Mouse (Mus musculus): ENCODE results near the gene Aqp11.

Aqp11 gene

DNA sequence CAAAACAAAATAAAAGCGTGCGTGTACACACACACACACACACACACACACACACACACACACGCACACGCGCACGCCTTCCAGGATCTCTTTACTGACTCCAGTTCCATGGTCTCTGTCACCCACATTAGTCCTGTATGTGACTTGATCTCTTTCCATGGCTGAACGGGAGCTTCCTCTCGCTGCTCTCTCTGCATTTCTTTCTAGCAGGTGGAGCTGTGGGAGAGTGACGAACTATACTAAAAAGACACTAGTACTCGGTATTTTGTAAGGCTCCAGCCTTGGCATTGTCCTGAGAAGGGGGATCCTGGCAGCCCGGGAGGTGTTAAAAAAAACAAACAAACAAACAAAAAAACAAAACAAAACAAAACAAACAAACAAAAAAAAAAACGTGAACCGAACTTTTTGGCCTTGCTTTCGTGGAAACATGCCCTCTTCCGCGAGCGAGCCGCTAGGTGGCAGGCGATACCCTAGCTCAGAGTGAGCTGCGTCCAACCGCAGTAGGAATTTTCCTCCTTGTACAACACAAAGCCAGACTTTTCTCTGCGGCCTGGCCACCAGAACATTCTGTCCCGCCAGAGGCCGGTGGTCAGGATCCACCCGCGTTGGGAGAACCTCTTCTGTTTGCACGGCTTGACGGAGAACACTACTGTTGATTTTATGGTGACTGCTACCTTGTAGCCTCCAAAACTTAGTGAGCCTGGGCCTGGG is 9.9 kb upstream of the Aqp11 start:
- peak; percentile 73 to 88 for DNase-seq (ENCODE audit: low spot score in 2 of 2)

GRCm38 (mm10) chr7:97747176-97747707 is 9.2 kb upstream of the Aqp11 start:
- no peak for DNase-seq (ENCODE audit: low spot score in 2 of 2)

DNA sequence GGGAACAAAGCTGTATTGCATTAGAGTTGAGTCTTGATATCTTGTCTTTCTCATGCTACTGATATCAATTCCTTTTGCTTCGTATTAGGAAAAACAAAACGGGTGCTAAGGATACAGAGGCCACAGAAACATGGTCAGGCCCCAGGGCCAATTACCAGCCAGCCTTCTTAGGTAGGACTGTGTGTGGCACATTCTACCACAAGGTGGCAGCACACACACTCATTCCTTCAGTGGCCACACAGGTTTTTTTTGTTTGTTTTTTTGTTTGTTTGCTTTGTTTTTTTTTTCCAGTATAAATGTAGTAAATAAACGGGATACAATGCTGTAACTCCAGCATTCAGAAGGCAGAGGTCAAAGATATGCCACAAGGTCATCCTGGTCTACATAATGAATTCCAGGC is 7.2 kb upstream of the Aqp11 start:
- peak; percentile 37 to 77 for DNase-seq (ENCODE audit: low spot score in 2 of 2)

DNA sequence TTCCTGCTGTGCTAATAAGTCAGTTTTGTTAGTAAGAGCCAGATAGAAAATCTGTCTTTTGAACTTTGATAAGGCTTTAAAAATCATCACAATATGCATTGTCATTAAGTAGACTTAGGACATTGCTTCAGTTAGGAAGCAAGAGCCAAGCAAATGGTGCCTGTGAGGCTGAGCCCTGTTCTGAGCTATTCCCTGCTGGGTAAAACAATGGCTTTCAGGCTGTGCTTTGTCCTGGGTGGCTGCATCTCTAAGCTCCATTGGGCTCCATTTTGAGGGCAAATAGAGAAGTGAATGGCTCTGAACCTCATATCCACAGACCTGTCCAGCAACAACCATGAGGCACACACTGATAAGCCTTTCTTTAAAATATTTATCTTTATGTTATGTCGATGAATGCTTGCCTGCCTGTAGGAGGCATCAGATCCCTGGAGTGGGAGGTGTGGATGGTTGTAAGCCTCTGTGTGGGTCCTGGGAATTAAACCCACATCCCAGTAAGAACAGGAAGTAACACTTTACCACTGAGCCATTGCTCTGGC is 3.7 kb upstream of the Aqp11 start:
- no peak for DNase-seq (ENCODE audit: low spot score in 2 of 2)

- no peak for DNase-seq (ENCODE audit: low spot score in 2 of 2)
These were observed 2.9 kb upstream of the Aqp11 start for GRCm38 (mm10) chr7:97740948-97741347.

DNA sequence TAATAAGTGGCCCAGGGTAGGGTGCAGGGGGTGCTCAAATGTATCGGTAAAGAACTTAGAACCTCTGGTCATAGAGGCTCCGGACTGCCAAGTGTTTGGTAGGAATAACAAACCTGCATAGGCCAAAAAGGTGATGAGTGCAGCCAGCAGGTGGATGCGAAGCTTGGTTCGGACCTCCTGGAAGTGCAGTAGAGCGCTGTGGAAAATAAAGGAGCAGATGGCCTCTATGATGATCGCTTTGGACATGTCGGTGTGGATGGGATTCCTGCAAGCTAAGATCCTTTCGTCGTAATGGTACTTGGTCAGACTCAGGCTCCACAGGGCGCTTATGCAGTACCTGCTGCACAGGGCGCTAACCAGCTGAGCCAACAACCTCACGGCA is 842 bp downstream of the Aqp11 start:
- DNase-seq (ENCODE audit: low spot score in 2 of 2): no peak

DNA sequence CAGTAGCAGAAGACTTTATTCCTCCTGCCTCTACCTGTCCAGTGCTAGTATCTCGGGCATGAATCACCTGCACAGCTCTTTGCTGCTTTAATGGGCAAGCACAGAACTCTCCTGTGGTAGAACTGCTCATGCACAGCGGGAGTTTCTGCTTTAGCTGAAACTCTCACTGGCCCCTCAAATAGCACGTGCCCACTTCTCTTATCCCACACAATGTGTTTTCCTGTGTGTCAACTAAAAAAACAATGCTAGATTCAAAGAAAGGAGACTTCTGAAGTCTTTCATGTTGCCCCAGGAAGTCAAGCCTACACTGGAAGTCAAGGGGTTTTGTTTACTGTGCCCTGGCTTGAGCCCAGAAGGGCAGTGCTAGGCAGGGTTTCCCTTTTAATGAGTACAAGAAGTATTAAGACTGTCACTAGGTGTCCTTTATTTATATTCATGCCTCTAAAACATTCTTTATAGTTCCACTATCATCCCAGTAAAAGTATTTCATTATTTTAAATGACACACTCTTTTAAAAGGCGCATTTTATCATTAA is 2.1 kb downstream of the Aqp11 start:
- no peak for DNase-seq (ENCODE audit: low spot score in 2 of 2)

DNA sequence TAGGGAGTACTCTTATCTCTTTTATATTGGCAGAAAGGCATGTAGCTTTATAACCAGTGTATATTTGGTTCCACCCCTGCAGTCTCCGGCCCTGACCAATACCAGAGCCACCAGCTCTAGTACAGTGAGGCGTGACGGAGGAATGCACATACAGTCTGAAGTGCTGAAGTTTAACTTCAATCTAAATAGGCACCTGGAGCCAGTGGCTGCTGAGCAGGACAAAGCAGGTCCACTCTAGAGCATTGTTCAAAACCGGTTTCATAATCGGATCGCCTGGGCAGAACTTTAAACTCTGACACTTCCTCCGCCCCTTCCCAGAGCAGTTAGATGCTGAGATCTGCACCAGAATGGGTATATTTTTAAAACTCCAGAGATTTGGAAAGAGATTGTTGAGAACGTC is 3.1 kb downstream of the Aqp11 start:
- no peak for DNase-seq (ENCODE audit: low spot score in 2 of 2)

GRCm38 (mm10) chr7:97733606-97734005 is 4.5 kb downstream of the Aqp11 start:
- no peak for DNase-seq (ENCODE audit: low spot score in 2 of 2)

DNA sequence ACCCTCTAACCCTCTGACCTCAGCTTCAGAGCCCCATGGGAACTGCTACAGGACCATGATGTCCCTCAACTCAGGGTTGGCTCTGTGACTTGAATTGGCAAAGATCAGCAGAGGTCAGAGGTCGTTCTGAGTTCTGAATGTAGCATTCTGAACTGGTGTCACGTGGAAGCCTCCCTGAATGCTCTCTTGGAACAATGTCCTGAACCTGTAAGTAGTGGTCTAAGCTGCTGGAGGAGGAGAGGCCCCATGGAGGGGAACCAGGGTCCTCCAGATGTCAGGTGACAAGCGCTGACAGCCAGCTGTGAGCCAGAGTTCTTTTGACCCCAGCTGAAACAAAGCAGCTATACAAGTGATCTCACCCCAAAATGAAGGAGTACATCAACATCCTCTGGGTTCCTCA is 7.7 kb downstream of the Aqp11 start:
- DNase-seq (ENCODE audit: low spot score in 2 of 2): no peak

DNA sequence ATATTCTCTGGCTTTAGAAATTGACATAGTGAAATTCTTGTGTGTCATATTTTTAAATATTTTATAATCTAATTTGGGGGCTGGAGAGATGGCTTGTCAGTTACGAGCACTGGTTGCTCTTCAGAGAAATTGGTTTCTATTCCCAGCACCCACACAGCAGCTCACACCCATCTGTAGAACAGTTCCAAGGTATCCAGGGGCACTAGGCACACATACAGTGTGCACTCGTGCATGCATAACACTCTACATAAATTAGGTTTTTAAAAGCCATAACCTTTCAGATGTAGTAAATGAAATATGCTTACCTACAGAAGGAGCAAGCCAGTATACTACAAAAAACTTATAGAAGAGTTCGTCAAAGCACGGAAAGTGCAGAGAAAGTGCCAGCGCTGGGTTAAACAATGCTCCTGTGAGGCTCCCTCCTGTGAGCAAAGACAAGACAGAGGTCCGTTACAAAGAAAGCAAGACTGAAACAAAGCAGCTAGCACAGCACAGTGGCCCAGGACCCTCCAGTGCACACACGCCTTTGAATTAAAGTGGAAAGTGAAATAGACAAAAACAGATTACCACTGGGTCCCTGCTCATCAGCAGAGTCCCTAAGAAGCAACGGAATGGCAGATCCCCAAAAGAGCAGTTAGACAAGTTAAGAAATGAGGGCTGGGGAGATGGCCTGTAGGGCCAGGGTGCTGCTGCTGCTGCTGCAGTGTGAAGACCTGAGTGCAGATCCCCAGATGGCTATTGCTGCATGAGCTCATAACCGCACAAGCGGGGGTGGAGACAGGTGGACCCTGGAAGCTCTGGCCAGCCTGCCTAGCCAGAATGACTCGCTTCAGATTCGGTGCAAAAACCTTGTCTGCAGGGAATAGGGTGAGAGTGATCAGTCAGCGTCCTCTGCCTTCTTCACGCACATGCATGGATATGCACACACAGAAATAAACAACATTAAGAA is 9.1 kb downstream of the Aqp11 start:
- DNase-seq (ENCODE audit: low spot score in 2 of 2): no peak

DNA sequence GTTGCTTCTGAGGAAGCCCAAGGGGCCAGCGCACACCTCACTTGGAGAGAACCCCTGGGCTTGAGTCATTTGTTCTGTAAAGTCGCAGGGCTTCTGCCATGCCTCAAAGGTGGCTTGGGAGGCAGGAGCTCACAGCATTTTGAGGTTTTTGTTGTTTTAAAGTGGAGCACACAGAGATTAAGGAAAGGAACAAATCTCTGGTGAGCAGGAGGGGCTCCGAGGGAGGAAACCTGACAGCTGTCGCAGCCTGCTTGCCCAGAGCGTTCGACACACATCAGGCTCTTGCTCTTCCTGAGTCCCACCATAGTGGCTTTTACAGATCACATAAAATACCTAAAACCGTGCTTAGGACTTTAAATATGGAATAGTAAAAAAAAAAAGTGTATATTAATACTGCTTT is 11.3 kb downstream of the Aqp11 start:
- no peak for DNase-seq (ENCODE audit: low spot score in 2 of 2)

DNA sequence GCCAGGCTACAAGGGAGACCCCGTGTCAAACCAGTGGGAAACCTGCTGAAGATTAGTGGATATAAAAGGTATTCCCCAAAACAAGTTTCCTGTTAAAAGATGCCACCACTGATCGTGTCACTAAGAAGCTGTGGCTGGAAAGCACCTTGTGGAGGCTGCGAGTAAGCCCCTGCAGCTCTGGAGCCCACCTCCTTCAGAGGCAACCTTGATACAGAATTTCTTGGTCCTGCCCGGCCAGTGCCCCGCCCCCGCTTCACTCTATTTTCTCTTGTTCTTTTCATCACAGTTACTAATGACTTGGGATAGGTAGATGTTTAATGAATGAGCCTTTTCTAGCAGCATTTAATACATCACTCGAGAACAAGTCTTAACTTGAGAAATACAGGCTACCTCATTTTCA is 12.0 kb downstream of the Aqp11 start:
- no peak for DNase-seq (ENCODE audit: low spot score in 2 of 2)

DNA sequence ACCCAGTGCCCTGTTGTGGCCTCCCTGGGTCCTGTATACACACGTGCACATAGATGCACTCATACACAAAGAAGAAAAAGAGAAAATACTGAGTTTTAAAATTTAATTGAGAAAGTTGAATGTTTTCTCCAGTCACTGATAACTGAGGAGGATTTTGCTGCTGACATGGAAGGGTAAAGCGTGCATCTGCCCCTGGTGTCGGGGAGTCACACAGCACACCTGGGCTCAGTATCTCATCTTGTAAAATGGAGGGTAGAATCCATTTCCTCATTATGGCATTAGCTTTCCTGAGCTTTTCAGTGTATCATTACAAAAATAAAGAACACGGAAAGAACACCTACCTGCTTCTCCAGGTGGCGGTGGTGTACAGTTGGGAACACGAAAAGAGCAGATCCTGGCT is 12.7 kb downstream of the Aqp11 start:
- DNase-seq (ENCODE audit: low spot score in 2 of 2): no peak

DNA sequence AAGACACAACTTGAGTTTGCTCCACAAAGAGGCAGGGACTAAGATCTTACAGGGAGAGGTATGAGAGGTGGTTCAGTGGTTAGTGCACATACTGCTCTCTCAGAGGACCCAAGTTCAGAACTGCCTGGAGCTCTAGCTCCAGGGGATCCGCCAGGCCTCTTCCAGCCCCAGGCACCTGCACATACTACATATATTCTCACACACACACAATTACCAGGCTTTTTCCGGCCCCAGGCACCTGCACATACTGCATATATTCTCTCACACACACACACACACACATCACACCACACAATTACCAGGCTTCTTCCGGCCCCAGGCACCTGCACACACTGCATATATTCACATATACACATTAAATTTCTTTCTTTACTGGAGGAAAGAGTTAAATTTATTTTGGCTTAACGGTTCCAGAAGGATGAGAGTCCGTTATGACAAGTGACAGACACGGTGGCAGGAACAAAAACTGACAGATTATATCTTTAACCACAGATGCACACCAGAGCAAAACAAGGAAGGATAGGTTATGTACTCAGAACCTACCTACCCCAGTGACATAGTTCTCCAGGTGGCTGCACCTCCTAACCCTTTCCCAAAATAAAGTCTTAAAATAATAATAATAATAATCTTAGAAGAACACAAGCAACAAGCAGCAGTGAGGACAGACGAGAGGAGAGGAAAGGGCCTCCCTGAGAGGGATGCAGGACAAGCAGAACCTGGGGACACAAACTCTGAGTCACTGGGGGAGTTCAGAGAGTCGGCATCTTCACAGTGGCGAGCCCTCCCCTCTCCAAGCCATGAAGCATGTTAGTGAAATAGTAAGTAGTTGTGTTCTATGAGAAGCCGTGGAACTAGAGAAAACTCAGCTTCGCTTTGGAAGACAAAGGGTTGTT is 14.2 kb downstream of the Aqp11 start:
- DNase-seq (ENCODE audit: low spot score in 2 of 2): no peak

DNA sequence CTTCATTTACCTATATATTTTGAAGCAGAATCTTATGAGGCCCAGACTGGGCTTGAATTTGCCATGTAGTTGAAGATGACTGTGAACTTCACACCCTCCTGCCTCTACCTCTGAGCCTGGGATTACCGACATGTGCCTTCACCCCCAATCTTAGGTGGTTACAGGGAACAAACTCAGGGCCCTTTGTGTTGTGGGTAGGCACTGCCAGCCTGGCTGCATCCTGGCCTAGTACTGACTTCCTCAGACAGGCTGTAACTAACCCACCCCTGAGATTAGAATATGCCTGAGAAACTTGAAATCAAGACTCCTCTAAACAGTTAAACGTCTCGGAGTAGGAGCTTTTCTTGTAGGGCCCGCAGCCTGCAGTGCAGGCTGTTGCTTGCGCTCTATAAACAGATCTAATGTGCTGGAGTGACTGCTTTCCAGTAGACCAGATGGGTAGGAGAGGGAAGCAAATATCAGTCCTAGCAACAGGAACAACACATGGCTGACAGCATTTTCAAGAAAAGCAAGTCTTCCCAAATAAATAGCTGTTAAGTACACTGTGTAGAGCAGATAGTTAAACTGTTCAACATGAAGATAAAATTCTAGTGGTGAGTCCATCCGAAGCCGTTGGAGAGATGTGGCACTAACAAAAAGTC is 15.7 kb downstream of the Aqp11 start:
- DNase-seq (ENCODE audit: low spot score in 2 of 2): no peak

DNA sequence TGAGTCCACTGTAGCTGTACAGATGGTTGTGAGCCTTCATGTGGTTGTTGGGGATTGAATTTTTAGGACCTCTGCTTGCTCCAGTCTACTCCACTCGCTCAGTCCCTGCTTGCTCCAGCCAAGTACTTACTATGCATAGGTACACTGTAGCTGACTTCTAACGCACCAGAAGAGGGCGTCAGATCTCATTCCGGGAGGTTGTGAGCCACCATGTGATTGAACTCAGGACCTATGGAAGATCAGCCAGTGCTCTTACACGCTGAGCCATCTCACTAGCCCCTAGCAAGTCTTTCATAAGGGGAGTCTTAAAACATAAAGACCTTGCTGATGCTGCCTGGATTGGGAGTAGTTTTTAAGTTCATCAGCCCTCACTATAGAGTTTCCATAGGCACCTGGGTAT is 18.0 kb downstream of the Aqp11 start:
- no peak for DNase-seq (ENCODE audit: low spot score in 2 of 2)

- no peak for DNase-seq (ENCODE audit: low spot score in 2 of 2)
These were observed 19.0 kb downstream of the Aqp11 start for GRCm38 (mm10) chr7:97719078-97719477.

GRCm38 (mm10) chr7:97717326-97717725 is 20.8 kb downstream of the Aqp11 start:
- DNase-seq (ENCODE audit: low spot score in 2 of 2): no peak

GRCm38 (mm10) chr7:97714651-97715050 is 23.4 kb downstream of the Aqp11 start:
- DNase-seq (ENCODE audit: low spot score in 2 of 2): no peak

DNA sequence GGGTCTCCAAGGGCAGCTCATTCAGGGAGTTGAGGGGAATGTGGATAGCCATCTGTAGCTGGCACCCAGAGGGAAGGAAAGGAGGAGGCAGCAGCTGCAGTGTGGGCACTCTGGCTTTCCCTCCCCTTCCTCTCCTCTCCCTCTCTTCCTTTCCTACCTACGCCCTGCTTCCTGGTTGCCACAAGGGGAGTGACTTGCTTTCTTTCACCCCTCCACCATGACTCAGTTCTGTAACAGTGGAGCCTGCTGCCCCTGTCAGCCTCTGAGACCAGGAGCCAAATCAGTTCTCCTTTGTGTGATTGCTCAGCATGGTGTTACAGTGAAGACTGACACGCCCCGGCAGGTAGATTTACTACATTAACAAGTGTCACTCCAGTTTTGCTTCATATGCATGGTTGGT is 28.9 kb downstream of the Aqp11 start:
- DNase-seq (ENCODE audit: low spot score in 2 of 2): no peak
